Mouse (Mus musculus): ENCODE measurements around the gene Jarid2. TPM values are rescaled to one million over a fixed set of nuclear protein-coding genes. Genes with fewer than 3 reads are reported as not detected.
A peak's percentile ranks its signal among the peaks of the same experiment; 100 is the strongest.

Jarid2 gene
- polyA plus RNA-seq, 1 experiment, result 3.9 TPM

- no peak overlapping the region for H3ac ChIP-seq (ENCODE audit: control insufficient read depth, insufficient read length)
- H3K27me3 ChIP-seq (ENCODE audit: control insufficient read depth, insufficient read depth, insufficient read length), result no peaks in the 10 kb centered on the region
- H3K4me3 ChIP-seq, result no peak overlapping the region
- no peaks in the 10 kb centered on the region for H3K79me2 ChIP-seq (ENCODE audit: control insufficient read depth, insufficient read depth)
- TF ChIP-seq TCF3 (IDR thresholded peaks at IDR 0.05; ENCODE audit: insufficient read length, low read depth) (no peak), MYOD1 (IDR thresholded peaks at IDR 0.05; ENCODE audit: control insufficient read depth in 1 of 3, insufficient read length in 2 of 3, low read depth in 2 of 3) (no peak), MAX (IDR thresholded peaks at IDR 0.05; ENCODE audit: low read depth) (no peak), E2F4 (IDR thresholded peaks at IDR 0.05; ENCODE audit: insufficient read depth) (no peak), SRF (IDR thresholded peaks at IDR 0.05; ENCODE audit: control insufficient read depth, insufficient read length, low read depth) (no peak), CEBPB (IDR thresholded peaks at IDR 0.05; ENCODE audit: insufficient read depth, poor library complexity, severe bottlenecking) (no peak), MYOG (IDR thresholded peaks at IDR 0.05; ENCODE audit: control insufficient read depth in 1 of 3, insufficient read depth in 1 of 3, insufficient read length in 2 of 3, low read depth in 2 of 3) (no peak), POLR2AphosphoS2 (IDR thresholded peaks at IDR 0.05; ENCODE audit: insufficient read length, low read depth) (no peak), POLR2A (IDR thresholded peaks at IDR 0.05; ENCODE audit: insufficient read length, low read depth) (no peak), USF1 (IDR thresholded peaks at IDR 0.05; ENCODE audit: low read depth) (no peak), TCF12 (IDR thresholded peaks at IDR 0.05; ENCODE audit: insufficient read depth, poor library complexity, severe bottlenecking) (no peak)
- peak overlapping the region; percentile 24 for H3K4me2 ChIP-seq (ENCODE audit: low read depth)
- no peaks in the 10 kb centered on the region for H3K36me3 ChIP-seq (ENCODE audit: control insufficient read depth, insufficient read depth)
Observed at GRCm38 (mm10) chr13:44704036-44704801, 25.1 kb upstream of the Jarid2 start.

- Histone ChIP-seq H3K4me3 (no peak overlapping the region), H3ac (ENCODE audit: control insufficient read depth, insufficient read length) (no peak overlapping the region), H3K27me3 (ENCODE audit: control insufficient read depth, insufficient read depth, insufficient read length) (no peaks in the 10 kb centered on the region), H3K4me2 (ENCODE audit: low read depth) (no peak overlapping the region), H3K79me2 (ENCODE audit: control insufficient read depth, insufficient read depth) (no peaks in the 10 kb centered on the region), H3K36me3 (ENCODE audit: control insufficient read depth, insufficient read depth) (no peaks in the 10 kb centered on the region)
- no peak for TF ChIP-seq TCF3 (IDR thresholded peaks at IDR 0.05; ENCODE audit: insufficient read length, low read depth)
- no peak for TF ChIP-seq E2F4 (IDR thresholded peaks at IDR 0.05; ENCODE audit: insufficient read depth)
- no peak for TF ChIP-seq TCF12 (IDR thresholded peaks at IDR 0.05; ENCODE audit: insufficient read depth, poor library complexity, severe bottlenecking)
- TF ChIP-seq POLR2A (IDR thresholded peaks at IDR 0.05; ENCODE audit: insufficient read length, low read depth), result no peak
Observed at GRCm38 (mm10) chr13:44705031-44705742, 24.1 kb upstream of the Jarid2 start.

- H3K4me2 ChIP-seq (ENCODE audit: low read depth), result no peak overlapping the region
- H3K79me2 ChIP-seq (ENCODE audit: control insufficient read depth, insufficient read depth), result no peaks in the 10 kb centered on the region
- no peaks in the 10 kb centered on the region for H3K36me3 ChIP-seq (ENCODE audit: control insufficient read depth, insufficient read depth)
- H3K27me3 ChIP-seq (ENCODE audit: control insufficient read depth, insufficient read depth, insufficient read length), result no peaks in the 10 kb centered on the region
- TF ChIP-seq CEBPB (IDR thresholded peaks at IDR 0.05; ENCODE audit: insufficient read depth, poor library complexity, severe bottlenecking), result no peak
- no peak for TF ChIP-seq POLR2A (IDR thresholded peaks at IDR 0.05; ENCODE audit: insufficient read length, low read depth)
- no peak for TF ChIP-seq MAX (IDR thresholded peaks at IDR 0.05; ENCODE audit: low read depth)
- no peak for TF ChIP-seq TCF3 (IDR thresholded peaks at IDR 0.05; ENCODE audit: insufficient read length, low read depth)
- no peak for TF ChIP-seq MYOG (IDR thresholded peaks at IDR 0.05; ENCODE audit: control insufficient read depth in 1 of 3, insufficient read depth in 1 of 3, insufficient read length in 2 of 3, low read depth in 2 of 3)
- no peak for TF ChIP-seq REST (IDR thresholded peaks at IDR 0.05; ENCODE audit: insufficient read depth, insufficient read length)
- TF ChIP-seq SRF (IDR thresholded peaks at IDR 0.05; ENCODE audit: control insufficient read depth, insufficient read length, low read depth), result no peak
- TF ChIP-seq MYOD1 (IDR thresholded peaks at IDR 0.05; ENCODE audit: control insufficient read depth in 1 of 3, insufficient read length in 2 of 3, low read depth in 2 of 3), result no peak
- TF ChIP-seq E2F4 (IDR thresholded peaks at IDR 0.05; ENCODE audit: insufficient read depth), result no peak
- TF ChIP-seq USF1 (IDR thresholded peaks at IDR 0.05; ENCODE audit: low read depth), result no peak
- TF ChIP-seq POLR2AphosphoS2 (IDR thresholded peaks at IDR 0.05; ENCODE audit: insufficient read length, low read depth), result no peak
- TF ChIP-seq TCF12 (IDR thresholded peaks at IDR 0.05; ENCODE audit: insufficient read depth, poor library complexity, severe bottlenecking), result no peak
- H3ac ChIP-seq (ENCODE audit: control insufficient read depth, insufficient read length), result no peak overlapping the region
- no peak overlapping the region for H3K4me3 ChIP-seq
Observed at GRCm38 (mm10) chr13:44705743-44706044, 23.6 kb upstream of the Jarid2 start.

- Histone ChIP-seq H3K79me2 (ENCODE audit: control insufficient read depth, insufficient read depth) (no peaks in the 10 kb centered on the region), H3ac (ENCODE audit: control insufficient read depth, insufficient read length) (no peak overlapping the region), H3K27me3 (ENCODE audit: control insufficient read depth, insufficient read depth, insufficient read length) (no peaks in the 10 kb centered on the region), H3K4me2 (ENCODE audit: low read depth) (no peak overlapping the region), H3K4me3 (no peak overlapping the region), H3K36me3 (ENCODE audit: control insufficient read depth, insufficient read depth) (no peaks in the 10 kb centered on the region)
- no peak for TF ChIP-seq TCF3 (IDR thresholded peaks at IDR 0.05; ENCODE audit: insufficient read length, low read depth)
- no peak for TF ChIP-seq POLR2AphosphoS2 (IDR thresholded peaks at IDR 0.05; ENCODE audit: insufficient read length, low read depth)
- no peak for TF ChIP-seq CEBPB (IDR thresholded peaks at IDR 0.05; ENCODE audit: insufficient read depth, poor library complexity, severe bottlenecking)
- TF ChIP-seq SRF (IDR thresholded peaks at IDR 0.05; ENCODE audit: control insufficient read depth, insufficient read length, low read depth), result no peak
- TF ChIP-seq TCF12 (IDR thresholded peaks at IDR 0.05; ENCODE audit: insufficient read depth, poor library complexity, severe bottlenecking), result no peak
Observed at GRCm38 (mm10) chr13:44706206-44706915, 22.9 kb upstream of the Jarid2 start.
